Mouse (Mus musculus): ENCODE results near the gene Trpm5. TPM values are rescaled to one million over a fixed set of nuclear protein-coding genes. Genes with fewer than 3 reads are reported as not detected.

Trpm5 gene
- polyA plus RNA-seq, 1 experiment: 13.1 TPM

DNA sequence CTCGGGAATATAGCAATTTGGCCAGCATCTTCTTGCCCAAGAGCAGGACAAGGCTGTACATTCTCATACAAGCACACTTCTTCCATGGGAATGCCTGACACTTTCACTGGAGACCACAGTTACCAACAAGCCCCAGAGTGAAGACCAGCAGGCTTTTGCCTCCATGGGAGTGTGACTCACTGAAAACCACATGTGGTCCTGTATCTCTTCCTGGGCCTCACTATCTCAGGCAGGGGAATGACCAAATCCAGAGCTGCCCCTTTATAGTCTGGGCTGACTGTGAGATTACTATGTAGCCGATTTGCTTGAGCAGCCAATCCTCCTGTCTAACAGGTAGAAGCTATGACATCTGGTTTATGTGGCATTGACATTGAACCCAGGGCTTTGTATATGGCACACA, 10.7 kb downstream of the Trpm5 start:
- Histone ChIP-seq H3K27ac (ENCODE audit: insufficient read depth, low read depth, low read length) (no peak overlapping the region), H3K27me3 (ENCODE audit: control insufficient read depth, insufficient read depth, low read length) (no peaks in the 10 kb centered on the region), H3K4me1 (ENCODE audit: control insufficient read depth, insufficient read depth, insufficient read length, low read length) (peaks cover 24% of the 10 kb centered on the region), H3K4me3 (ENCODE audit: low read depth, low read length) (no peak overlapping the region), H3K36me3 (ENCODE audit: control insufficient read depth, insufficient read depth, low read length) (no peaks in the 10 kb centered on the region)
- TF ChIP-seq POLR2A (IDR thresholded peaks at IDR 0.05; ENCODE audit: low read depth, low read length): no peak
- TF ChIP-seq CTCF (IDR thresholded peaks at IDR 0.05; ENCODE audit: extremely low read depth, insufficient read length, insufficient replicate concordance, low read depth, low read length): no peak
- 84% methylated on average over 2 of the region's 2 CpGs for WGBS

DNA sequence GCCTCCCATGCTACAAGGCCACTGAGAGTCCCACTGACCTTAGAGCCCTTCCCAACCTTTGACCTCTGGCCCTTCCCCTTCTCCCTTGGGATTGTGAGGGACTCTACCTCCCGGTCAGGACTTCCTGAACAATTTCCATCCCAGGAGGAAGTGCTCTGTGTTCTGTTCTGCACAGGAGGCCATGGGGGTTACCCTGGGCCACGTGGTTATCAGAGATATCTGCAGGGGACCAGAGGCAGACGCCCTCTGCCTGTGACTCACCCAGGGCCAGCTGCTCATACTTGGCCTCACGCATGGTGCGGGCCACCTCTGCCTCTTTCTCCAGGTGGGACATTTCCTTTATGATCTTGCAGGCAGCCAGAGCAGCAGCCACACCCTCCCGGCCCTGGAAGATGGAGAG, 12.4 kb downstream of the Trpm5 start:
- Histone ChIP-seq H3K27me3 (ENCODE audit: control insufficient read depth, insufficient read depth, low read length) (no peaks in the 10 kb centered on the region), H3K27ac (ENCODE audit: insufficient read depth, low read depth, low read length) (no peak overlapping the region), H3K4me3 (ENCODE audit: low read depth, low read length) (no peak overlapping the region), H3K36me3 (ENCODE audit: control insufficient read depth, insufficient read depth, low read length) (no peaks in the 10 kb centered on the region), H3K4me1 (ENCODE audit: control insufficient read depth, insufficient read depth, insufficient read length, low read length) (peaks cover 29% of the 10 kb centered on the region)
- WGBS: 26% methylated on average over 6 of the region's 6 CpGs
- TF ChIP-seq CTCF (IDR thresholded peaks at IDR 0.05; ENCODE audit: extremely low read depth, insufficient read length, insufficient replicate concordance, low read depth, low read length) (no peak), POLR2A (IDR thresholded peaks at IDR 0.05; ENCODE audit: low read depth, low read length) (no peak)

DNA sequence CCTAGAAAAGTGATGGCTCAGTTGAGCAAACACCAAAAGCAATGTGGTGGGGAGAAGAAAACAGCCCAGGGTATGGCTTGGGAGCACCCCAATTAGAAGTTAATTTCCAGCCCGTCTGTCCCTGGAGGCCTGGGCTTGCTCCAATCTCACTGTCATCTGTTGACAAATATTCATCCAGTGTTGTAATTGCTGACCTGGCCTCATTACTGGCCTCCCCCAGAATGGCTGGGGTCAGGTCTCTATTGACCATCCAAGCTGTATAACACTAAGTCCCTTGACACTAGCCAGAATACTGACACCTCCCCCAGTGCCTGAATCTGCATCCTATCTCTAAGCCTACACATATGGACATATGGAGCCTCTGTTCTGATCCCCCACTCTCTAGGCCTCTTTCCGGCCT, 17.1 kb downstream of the Trpm5 start:
- Histone ChIP-seq H3K4me3 (ENCODE audit: low read depth, low read length) (no peak overlapping the region), H3K27me3 (ENCODE audit: control insufficient read depth, insufficient read depth, low read length) (no peaks in the 10 kb centered on the region), H3K4me1 (ENCODE audit: control insufficient read depth, insufficient read depth, insufficient read length, low read length) (peaks cover 23% of the 10 kb centered on the region), H3K36me3 (ENCODE audit: control insufficient read depth, insufficient read depth, low read length) (no peaks in the 10 kb centered on the region), H3K27ac (ENCODE audit: insufficient read depth, low read depth, low read length) (no peak overlapping the region)
- TF ChIP-seq CTCF (IDR thresholded peaks at IDR 0.05; ENCODE audit: extremely low read depth, insufficient read length, insufficient replicate concordance, low read depth, low read length) (no peak), POLR2A (IDR thresholded peaks at IDR 0.05; ENCODE audit: low read depth, low read length) (no peak)
- 89% methylated on average over 2 of the region's 2 CpGs for WGBS

DNA sequence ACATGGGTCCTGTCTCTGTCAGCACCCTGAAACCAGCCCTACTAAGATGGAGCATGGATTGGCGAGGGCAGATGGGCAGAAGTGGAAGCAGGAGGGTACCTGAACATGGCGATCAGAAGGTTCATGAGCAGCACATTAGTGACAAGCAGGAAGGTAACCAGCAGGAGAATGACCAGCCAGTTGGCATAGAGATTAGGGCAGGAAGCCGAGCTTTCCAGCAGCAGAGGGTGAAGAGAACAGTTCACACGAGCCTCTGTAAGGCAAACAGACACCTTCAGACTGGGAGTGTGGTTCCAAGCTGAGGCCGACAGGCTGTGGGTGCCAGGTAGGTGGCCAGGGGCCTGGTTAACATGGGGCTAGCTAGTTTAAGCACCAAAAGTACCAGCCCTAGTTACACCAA, 19.0 kb downstream of the Trpm5 start:
- Histone ChIP-seq H3K4me3 (ENCODE audit: low read depth, low read length) (no peak overlapping the region), H3K36me3 (ENCODE audit: control insufficient read depth, insufficient read depth, low read length) (peaks cover 2% of the 10 kb centered on the region; the same call in 1 of the 2 replicates), H3K27ac (ENCODE audit: insufficient read depth, low read depth, low read length) (no peak overlapping the region), H3K4me1 (ENCODE audit: control insufficient read depth, insufficient read depth, insufficient read length, low read length) (peaks cover 20% of the 10 kb centered on the region), H3K27me3 (ENCODE audit: control insufficient read depth, insufficient read depth, low read length) (no peaks in the 10 kb centered on the region)
- WGBS: 84% methylated on average over 5 of the region's 5 CpGs
- TF ChIP-seq CTCF (IDR thresholded peaks at IDR 0.05; ENCODE audit: extremely low read depth, insufficient read length, insufficient replicate concordance, low read depth, low read length) (no peak), POLR2A (IDR thresholded peaks at IDR 0.05; ENCODE audit: low read depth, low read length) (no peak)

DNA sequence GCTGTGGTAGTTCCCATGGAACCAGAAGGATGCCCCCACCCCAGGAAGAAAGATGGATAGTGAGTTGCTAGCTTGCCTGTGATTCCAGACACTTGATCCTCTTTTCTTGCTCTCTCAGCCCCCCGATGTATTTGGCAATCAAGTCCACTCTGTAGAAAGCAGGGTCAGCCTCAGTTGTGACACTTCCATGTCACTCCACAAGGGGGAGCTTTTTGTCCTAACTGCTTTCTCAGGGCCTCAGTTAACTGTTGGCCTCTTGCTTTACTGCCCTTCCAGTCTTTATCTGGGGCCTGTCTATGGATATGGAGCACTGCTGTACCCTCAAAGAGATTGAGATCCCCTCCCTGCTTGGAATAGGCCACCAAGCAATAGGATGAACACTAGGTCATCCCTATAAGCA, 21.4 kb downstream of the Trpm5 start:
- H3K27me3 ChIP-seq (ENCODE audit: control insufficient read depth, insufficient read depth, low read length): no peaks in the 10 kb centered on the region
- H3K36me3 ChIP-seq (ENCODE audit: control insufficient read depth, insufficient read depth, low read length): peaks cover 2% of the 10 kb centered on the region; the same call in 1 of the 2 replicates
- H3K4me1 ChIP-seq (ENCODE audit: control insufficient read depth, insufficient read depth, insufficient read length, low read length): peaks cover 16% of the 10 kb centered on the region
- H3K4me3 ChIP-seq (ENCODE audit: low read depth, low read length): no peak overlapping the region
- H3K27ac ChIP-seq (ENCODE audit: insufficient read depth, low read depth, low read length): no peak overlapping the region
- TF ChIP-seq CTCF (IDR thresholded peaks at IDR 0.05; ENCODE audit: extremely low read depth, insufficient read length, insufficient replicate concordance, low read depth, low read length) (peak; percentile 53; the same call in 1 of the 2 replicates), POLR2A (IDR thresholded peaks at IDR 0.05; ENCODE audit: low read depth, low read length) (no peak)
- WGBS: 53% methylated on average over 1 of the region's 1 CpGs

DNA sequence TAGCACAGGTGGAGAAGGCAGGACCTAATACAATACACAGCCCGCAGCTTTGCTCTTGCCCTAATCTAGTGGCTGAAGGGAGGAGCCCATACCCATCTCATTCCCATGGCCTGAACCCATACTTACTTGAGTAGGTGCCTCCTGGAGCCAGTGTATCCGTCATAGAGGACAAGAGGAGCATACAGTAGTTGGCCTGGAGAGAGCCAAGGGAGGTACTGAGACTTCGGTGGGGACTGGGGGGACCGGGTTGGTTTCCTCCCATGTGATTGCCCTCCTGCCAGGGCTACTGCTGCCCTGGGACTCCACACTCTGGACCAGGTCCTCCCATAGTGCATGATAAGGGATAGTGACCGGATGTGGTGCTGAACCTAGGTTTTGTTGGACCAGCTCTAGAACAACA, 21.8 kb downstream of the Trpm5 start:
- no peak for TF ChIP-seq CTCF (IDR thresholded peaks at IDR 0.05; ENCODE audit: extremely low read depth, insufficient read length, insufficient replicate concordance, low read depth, low read length)
- no peak for TF ChIP-seq POLR2A (IDR thresholded peaks at IDR 0.05; ENCODE audit: low read depth, low read length)
- Histone ChIP-seq H3K4me3 (ENCODE audit: low read depth, low read length) (no peak overlapping the region), H3K27me3 (ENCODE audit: control insufficient read depth, insufficient read depth, low read length) (no peaks in the 10 kb centered on the region), H3K27ac (ENCODE audit: insufficient read depth, low read depth, low read length) (no peak overlapping the region), H3K36me3 (ENCODE audit: control insufficient read depth, insufficient read depth, low read length) (peaks cover 4% of the 10 kb centered on the region), H3K4me1 (ENCODE audit: control insufficient read depth, insufficient read depth, insufficient read length, low read length) (peaks cover 16% of the 10 kb centered on the region)
- 82% methylated on average over 5 of the region's 5 CpGs for WGBS

DNA sequence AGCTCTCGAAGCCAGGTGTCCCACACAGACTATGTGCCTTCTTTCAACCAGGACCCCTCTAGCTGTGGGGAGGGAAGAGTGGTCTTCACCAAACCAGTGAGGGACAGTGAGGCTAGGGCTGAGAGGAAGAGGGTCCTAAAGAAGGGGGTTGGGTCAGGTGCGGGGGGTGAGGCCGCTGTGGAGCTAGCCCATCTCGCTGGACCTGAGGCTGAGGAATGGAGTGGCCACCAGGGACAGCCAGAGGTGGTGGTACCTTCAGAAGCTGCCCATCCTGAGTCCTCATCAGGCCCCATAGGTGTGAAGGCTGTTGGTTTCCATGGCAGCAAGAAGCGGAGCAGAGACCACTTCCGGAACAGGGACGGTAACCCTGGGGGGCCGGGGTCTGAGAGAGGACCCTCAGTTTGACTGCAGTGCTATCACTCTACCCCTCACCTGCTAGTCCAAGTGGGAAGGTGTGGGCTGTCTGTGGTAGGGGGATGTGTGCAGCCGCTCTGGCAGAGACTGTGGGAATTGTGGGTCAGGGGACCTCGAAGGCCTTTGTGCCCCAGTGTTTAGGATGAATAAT, 23.9 kb downstream of the Trpm5 start:
- Histone ChIP-seq H3K36me3 (ENCODE audit: control insufficient read depth, insufficient read depth, low read length) (peaks cover 19% of the 10 kb centered on the region), H3K4me3 (ENCODE audit: low read depth, low read length) (peak overlapping the region; percentile 70), H3K27ac (ENCODE audit: insufficient read depth, low read depth, low read length) (no peak overlapping the region), H3K4me1 (ENCODE audit: control insufficient read depth, insufficient read depth, insufficient read length, low read length) (peaks cover 16% of the 10 kb centered on the region), H3K27me3 (ENCODE audit: control insufficient read depth, insufficient read depth, low read length) (no peaks in the 10 kb centered on the region)
- 92% methylated on average over 10 of the region's 10 CpGs for WGBS
- TF ChIP-seq CTCF (IDR thresholded peaks at IDR 0.05; ENCODE audit: extremely low read depth, insufficient read length, insufficient replicate concordance, low read depth, low read length) (no peak), POLR2A (IDR thresholded peaks at IDR 0.05; ENCODE audit: low read depth, low read length) (no peak)

All from small intestine, adult 2 months (tissue).